Mouse (Mus musculus) small intestine, adult 2 months (tissue): Measurements from ENCODE around the gene Tfrc.

Source experiments
- CTCF ChIP-seq: fragments of 200-500 bp; IDR thresholded peaks from 2 replicates; pipeline ENCODE4 v1.5.1; 2012; ENCODE audit warnings: low read depth, mild to moderate bottlenecking, control low read depth, inconsistent platforms, low read length, moderate library complexity, mixed read lengths; ENCODE audit not compliant: insufficient replicate concordance, insufficient read length; ENCODE audit errors: extremely low read depth
- POLR2A ChIP-seq: fragments of 200-500 bp; IDR thresholded peaks from 2 replicates; pipeline ENCODE4 v1.6.1; 2012; ENCODE audit warnings: low read depth, mild to moderate bottlenecking, control low read depth, inconsistent platforms, low read length, moderate library complexity

GRCm38 (mm10) chr16:32656321-32656720 is 47.6 kb downstream of the Tfrc start:
- no peak for TF ChIP-seq POLR2A
- no peak for TF ChIP-seq CTCF
